Mouse (Mus musculus) cerebellum, adult 2 months (tissue): Measurements from ENCODE around the gene Rps15.

Experiments
- CTCF ChIP-seq: fragments of 200-500 bp; IDR thresholded peaks from 2 replicates; pipeline ENCODE4 v1.5.1; 2011; ENCODE audit warnings: low read depth, mild to moderate bottlenecking, control low read depth, low read length, moderate library complexity, borderline replicate concordance; ENCODE audit not compliant: insufficient read depth
- POLR2A ChIP-seq: fragments of 200-500 bp; IDR thresholded peaks from 2 replicates; pipeline ENCODE4 v1.6.1; 2011; ENCODE audit warnings: low read length, control low read depth, borderline replicate concordance; ENCODE audit not compliant: insufficient read depth

GRCm38 (mm10) chr10:80252011-80252410 lies 40.2 kb upstream of the Rps15 start:
- no peak for TF ChIP-seq CTCF
- no peak for TF ChIP-seq POLR2A
